Mouse (Mus musculus) kidney, postnatal 10 days (tissue): ENCODE results near the gene Ppp3ca.

Experiments used
- DNase-seq: peaks from one replicate; pipeline ENCODE4 v3.0.0; 2021; ENCODE audit warnings: mixed read lengths

The Ppp3ca gene

DNA sequence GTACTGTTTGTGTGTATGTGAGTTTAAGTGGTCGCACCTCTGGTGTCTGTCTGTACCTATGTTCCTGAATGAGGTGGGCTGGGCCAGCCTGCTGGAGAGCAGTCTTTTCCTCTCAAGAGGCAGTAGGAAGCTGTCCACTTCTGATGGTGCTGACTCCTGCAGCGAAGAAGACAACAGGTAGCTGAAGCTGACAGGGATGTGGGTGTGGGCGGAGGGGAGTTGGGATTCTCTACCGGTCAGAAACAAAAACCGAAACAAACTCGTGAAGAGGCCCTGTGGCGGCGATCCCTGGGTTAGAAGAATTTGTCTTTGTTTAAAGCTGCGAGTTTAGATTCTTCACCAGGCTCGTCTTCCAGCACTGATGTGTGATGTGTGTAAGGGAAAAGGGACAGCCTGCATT, 60.1 kb downstream of the Ppp3ca start:
- peak; percentile 23 for DNase-seq

DNA sequence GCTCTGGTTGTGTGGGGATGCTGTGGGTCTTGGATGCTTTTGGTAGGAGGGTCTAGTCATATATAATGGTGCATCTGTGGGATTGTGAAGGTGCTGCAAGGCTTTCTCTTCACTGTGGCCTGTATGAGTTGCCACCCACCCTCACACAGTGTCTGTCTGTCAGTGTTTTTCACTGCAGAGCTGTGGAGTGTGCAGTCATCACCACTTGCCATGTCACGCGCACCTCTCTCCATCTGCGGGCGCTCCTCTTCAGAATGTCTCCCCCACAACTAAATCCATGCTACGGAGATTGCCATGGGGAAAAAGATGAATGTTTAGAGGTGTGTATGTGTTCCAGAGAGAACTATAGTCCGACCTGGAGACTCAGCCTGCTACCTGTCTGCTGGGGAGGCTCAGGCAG, 61.7 kb downstream of the Ppp3ca start:
- DNase-seq = no peak

DNA sequence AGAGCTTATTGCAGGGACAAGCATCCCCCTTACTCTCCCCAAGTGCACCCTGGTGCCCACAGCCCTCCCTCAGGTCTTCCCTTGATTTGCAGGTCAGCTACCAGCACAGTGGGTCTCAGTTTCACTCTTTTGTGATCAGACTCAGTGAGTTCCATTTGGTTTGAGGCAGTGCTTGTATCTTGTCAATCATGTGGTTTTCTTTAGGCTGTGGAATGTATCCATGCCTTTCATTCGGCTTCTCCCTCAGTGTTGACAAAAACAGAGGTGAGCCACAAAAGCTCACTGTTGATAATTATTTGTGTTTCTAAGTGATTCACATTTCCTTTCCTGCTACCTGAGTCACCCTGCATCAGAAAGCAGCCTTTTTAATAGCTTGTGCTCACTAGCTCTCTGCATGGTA, 66.1 kb downstream of the Ppp3ca start:
- no peak for DNase-seq

DNA sequence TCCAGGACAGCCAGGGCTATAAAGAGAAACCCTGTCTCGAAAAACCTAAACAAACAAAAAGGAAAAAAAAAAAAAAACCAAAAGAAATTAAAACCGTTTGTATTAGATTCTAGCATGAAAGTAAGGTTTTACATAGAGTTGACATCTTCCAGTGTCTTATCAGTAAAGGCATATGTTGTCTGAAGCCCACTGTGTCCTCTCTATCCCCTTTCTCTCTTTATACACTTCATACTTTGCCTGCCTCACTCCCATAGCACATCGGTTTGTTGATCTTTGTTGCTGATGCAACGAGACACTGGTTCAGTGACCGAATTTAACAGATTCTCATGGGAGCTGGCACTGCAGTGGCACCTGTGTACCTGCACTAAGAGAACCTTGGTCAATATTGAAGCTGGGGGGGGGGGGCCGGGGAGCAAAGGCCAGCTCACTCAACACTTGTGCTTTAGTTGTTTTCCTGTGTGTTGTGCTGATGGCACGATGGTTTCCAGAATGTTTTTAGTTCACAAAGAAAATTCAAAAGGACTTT, 66.9 kb downstream of the Ppp3ca start:
- no peak for DNase-seq

DNA sequence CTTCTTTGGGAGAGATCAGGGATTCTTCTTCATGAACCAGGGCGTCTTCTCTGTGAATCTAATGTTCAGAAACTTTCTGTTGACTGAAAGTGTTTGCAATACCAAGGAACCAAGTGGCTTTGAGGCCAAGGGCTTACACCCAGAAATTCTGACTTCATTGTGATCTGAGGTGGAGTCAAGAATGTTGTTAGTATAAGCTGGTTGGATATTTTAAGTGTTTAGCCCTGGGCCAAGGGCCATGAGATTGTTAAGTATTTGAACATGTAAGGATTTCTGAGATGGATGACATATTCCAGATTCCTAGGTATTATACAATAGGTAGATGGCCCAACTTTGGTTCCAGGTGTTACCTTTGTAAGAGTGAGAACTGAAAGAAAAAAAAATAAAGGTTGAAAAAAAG, 68.5 kb downstream of the Ppp3ca start:
- no peak for DNase-seq

DNA sequence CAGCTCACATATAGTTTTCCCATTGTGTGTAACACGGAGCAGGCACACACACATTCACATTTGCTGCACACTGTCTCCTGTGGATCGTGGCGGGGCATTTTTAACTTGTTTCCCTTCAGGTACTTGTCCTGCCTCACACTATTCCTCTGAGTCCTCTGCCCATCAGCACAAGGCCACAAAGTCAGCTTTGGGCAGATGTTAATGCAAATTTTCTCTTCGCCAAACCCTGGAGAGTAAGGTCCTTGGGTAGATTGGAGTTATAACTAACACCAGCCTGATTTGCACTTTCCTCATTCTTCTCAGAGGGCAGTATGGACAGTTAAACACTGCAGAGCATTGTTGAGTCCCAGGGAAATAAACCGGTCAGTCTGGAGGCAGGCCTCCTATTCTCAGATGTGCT, 69.0 kb downstream of the Ppp3ca start:
- DNase-seq = no peak

DNA sequence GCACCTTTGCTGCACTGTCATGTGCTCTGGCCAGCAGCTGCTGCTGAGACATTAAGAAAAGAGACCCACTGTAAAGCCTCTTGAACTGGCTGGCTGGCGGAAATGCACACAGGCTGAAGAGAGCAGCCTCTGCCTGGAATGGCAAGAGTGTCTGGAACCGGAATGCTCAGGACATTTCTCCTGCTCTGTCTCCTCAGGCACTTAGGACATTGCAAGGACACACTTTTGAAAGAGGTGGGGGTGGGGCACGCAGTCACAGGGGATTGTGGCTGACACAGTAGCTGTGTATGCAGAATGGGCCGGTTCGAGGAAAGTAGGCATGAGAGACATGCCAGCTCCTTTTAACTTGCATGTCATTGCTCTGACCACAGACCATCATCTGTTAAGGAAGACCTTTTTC, 71.7 kb downstream of the Ppp3ca start:
- DNase-seq = no peak

DNA sequence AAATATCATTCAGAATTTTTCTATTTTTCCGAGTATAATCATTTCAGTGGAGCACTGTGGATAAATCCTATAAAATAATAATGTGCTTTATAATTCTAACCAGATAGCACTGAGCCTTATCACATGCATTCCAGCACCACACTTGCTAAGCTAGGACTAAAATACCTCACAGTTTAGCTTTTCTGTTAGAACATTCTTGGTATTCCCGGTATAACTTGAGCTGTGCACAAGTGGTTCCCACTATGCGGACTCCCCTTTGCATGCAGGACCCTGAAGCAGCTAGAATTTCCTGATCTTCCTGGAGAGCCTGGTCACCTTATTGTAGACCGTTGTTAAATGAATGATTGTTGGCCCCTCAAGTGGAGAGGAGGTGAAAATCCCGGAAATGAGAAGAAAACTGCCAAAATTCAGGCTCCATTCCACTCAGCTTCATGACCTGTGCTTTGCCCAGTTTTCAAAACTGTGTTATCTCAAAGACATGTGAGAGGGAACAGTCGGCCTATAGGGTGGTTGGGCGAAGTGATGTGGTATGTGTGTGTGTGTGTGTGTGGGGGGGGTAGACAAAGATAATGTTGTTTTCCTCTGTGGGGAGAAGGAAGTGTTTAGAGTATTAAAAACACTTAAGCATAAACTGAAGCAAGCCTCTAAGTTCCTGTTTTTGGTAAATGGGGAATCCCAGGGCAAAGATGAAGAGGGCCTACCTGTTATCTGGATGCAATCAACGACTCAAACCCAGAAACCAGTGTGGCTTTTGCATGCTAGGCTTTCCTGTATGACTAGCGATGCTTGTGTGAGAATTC, 72.5 kb downstream of the Ppp3ca start:
- DNase-seq = no peak

DNA sequence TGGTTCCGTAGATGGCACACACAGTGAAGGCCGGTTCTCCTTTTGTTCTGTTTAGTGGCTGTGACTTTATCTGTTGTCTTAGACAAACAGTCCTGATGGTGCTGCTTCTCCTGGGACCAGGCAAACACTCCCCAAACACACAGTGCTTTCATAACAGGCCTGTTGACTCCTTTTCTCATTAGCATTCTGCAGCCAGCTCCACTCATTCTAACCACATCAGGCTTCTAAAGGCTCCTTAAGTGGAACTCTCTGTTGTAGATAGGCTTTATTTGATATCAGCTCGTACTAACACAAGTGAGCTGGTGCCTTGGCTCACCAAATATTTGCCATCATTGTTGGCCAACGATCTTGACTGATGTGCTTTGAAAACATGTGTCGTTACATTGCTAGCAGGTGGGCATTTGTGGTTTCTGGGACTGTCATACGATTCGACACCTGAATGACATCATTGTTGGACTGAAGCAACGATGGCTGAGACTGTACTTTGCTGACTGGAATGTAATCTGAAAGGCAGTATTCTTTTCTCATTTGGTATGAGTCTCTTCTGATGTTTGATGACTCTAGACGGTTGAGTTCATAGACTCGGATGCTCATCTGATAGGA, 74.5 kb downstream of the Ppp3ca start:
- DNase-seq = no peak

DNA sequence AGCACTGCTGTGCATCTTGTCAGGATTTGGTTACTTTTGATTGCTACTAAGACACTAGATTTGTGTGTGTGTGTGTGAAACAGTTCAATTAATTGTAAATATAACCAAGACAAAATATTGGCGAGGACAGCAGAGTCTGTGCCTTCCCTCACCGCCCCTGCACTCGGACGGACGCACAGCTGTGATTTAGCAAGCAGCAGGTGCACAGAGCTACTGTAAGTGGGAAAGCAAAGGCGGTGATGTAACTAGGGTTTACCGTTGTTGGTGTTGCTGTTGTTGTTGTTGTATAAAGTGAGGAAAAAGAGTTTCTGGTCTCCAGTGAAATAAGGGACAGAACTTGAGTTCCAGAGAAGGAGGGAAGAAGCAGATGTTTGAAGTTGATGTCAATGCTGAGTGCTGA, 75.5 kb downstream of the Ppp3ca start:
- no peak for DNase-seq

DNA sequence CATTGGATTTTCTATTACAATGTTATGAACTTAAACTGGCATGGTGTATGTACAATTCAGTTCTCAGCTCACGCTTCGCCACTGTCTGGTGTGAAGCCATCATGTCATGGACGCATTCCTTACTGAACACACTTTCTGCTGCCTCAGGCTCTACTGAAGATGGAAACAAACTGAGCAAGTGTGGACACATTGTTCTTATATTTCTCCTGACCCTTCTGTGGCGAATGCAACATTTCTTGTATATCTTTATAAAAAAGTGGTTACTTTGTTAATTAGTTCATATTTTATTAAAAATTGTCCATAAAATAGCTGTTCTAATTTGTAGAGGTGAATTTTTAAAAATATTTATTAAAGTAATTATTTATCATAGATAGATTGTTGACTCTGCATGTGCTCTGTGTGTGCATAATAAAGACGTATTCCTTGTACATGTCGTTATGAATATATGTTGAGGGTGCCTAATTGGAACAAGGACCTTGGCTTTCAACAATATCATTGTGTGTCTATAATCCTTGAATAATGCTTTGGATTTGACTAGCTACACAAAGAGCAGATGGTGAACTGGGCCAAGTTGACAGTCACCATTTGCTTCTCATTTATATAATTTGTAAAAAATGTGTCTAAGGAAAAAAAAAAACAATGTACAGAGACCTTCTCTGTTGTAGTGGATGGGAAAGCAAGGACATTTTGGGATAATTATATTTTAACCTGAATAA, 79.0 kb downstream of the Ppp3ca start:
- no peak for DNase-seq

DNA sequence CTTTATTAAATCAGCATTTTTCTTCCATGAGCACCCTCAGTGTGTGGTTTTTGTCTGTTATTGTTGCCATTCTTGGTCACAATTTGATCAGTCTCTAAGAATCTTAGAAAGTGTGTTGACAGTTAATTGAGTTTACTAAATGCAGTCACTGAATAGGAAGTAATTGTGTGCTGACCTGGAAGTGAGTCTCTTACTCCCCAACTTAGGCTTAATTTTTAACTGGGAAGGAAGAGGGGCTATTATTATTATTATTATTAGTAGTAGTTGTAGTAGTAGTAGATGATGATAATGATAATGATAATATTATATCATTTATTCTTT, 79.5 kb downstream of the Ppp3ca start:
- no peak for DNase-seq

DNA sequence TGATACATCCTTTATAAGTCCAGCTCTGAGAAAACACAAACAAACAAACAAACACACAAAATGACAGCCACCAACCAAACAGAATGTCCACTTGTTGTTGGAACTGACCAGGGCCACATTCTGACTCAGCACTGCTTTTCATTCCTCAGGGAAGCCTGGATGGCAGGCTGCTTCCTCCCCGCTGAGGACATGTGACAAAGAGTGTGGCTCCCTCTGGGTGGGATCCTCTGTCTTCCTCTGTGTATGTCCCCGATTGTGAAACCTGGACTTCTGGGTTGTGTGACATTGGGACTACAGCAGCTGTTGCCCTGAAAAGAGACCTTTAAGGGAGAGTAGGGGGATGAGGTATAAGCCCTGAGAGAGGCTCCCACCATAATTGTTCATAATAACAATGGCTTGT, 80.0 kb downstream of the Ppp3ca start:
- no peak for DNase-seq

DNA sequence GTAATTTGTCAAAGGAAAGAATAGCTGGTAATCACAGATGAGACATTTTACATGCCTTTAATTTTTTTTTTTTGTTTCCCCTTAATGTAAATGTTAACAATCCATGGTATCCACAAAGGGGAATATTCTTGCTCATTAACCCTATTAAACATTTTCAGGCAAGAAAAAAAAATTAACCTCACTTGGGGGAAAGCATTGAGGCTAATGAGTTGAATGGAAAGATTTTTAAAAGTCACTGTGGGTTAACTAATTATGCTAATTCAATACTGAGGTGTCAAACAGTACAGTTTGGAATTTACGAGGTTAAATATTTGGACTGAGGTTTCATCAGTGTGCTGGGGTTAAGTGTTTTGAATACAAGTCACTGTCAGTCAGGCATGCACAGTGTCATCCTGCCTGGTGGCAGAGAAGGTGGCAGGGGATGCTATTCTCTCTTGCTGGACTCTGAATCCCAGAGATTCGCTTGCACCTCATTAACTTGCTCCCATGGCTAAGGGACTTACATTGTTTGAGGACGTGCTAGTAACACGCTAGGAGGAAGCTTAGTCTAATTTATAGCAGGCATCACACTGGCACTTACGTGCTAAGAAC, 82.3 kb downstream of the Ppp3ca start:
- no peak for DNase-seq

DNA sequence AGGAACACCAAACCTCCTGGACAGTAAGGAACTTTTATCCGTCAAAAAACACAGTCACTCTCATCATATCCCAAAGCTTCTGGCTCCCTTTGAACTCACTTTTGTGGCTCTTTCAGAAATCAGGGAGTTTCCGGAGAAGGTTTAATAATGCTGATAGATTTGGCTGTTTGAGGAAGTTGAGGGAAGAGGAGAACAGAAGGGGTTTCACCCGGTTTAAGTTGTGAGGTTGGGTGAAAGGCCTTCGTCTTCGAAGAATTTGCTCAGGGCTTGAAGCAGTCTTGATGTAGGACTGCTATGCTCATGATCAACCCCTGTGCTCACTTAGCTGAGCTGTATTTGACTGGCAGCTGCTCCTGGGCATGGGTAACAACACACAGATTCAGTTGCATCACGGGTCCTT, 86.2 kb downstream of the Ppp3ca start:
- DNase-seq = no peak

DNA sequence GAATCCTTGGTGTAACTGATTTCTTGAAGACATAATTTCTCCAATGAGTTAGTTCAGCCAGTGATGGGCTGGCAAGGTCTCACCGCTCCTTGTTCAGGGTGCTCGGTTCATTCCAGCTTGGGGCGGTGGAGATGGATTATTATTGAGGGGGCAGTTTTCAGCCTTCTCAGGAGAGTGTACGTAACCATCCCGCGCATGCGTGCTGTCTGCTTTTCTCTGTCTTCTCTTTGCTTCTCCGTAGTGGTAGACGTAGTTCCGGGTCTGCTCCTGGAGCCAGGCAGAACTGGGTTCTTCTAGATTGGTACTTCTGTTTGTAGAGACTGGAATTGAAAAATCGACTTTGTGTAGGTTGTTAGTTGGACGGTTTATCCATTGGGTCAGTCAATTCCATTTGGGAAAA, 89.5 kb downstream of the Ppp3ca start:
- no peak for DNase-seq

DNA sequence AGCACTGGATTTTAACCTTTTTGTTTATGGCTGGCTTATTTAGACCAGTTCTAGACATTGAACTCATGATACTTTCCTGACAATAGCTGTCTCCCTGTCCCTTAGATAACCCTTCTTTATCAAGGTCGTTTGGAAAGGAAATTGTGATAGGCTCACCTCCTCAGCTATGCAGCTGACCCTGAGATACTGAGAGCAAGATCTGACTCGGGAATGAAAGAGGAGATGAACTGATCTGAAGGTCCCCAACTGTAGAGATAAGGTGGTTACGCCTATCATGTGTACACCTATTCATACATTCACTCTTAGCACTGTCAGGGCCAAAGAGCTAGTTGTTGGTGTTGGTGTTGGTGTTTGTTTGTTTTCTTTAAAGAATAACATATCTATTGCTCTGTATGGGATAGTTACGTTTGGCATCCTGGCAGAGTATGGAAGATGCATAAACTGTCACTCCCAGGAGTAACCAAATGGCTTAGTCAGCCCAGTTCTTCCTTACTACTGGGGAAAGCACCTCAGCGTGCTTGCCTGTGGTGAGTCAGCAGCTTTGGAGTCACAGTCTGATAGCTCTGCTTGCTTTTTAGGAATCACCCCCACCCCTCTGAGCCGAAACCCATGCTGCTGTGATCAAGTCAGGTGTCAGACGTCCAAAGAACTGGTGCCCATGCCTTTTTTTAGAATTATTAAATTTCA, 91.5 kb downstream of the Ppp3ca start:
- DNase-seq = no peak

DNA sequence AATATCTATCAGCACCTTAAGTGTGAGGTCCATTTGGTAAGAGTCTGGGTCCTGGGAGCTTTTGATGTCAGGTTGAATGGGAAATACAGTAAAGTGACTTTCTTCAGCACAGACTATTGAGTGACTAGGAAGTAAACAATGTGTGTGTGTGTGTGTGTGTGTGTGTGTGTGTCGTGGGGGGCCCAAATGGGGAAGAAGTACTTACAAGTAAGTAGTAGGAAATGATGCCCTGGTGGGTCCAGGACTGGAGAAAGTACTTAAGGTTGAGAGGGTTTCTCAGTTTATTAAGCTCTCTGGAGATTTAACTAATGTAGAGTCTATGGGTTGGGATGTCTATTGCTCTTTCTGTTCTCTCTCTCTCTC, 92.0 kb downstream of the Ppp3ca start:
- no peak for DNase-seq

DNA sequence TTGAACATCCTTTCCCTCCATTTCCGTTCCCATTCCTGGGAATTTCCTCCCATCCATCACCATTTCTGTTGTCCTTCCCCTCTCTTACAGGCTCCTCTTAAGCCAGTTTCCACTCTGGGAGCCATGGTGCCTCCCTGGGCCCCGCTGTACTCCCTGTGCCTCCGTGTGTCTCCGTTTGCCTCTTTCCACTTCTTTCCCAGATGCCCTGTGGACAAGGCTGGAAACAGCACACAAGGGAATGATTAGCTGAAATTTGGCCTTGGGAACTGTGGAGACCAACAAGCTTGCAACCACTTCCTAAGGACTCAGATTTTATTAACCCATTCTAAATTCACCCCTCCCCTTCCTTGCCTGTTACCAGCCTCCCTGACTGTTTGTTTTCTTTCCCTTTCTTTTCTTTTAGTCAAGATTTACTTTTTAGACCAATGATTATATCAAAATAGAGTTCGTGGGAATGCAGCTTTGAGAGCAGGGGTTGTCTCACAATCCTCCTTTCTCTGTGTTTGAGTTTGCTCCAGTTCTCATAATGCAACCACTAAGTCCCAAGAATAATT, 93.9 kb downstream of the Ppp3ca start:
- DNase-seq = no peak

DNA sequence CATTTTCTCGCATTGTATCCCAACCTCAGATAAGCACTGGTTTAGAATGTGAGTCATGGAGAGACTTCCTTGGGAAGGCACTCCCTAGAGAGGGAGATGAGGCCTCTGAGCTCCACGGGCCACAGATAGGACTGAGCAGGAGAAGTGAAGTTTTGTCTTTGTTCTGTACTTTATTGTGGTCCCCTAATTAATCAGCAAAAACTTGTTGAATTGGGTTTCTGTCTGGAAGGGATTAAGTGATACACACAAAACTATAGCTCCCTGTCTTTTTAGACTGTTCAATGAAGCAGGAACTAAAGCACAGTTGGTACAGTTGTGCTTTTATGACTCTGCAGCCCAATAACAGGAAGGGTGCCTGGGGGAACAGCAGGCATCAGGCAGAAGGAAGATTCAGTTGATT, 95.6 kb downstream of the Ppp3ca start:
- no peak for DNase-seq

DNA sequence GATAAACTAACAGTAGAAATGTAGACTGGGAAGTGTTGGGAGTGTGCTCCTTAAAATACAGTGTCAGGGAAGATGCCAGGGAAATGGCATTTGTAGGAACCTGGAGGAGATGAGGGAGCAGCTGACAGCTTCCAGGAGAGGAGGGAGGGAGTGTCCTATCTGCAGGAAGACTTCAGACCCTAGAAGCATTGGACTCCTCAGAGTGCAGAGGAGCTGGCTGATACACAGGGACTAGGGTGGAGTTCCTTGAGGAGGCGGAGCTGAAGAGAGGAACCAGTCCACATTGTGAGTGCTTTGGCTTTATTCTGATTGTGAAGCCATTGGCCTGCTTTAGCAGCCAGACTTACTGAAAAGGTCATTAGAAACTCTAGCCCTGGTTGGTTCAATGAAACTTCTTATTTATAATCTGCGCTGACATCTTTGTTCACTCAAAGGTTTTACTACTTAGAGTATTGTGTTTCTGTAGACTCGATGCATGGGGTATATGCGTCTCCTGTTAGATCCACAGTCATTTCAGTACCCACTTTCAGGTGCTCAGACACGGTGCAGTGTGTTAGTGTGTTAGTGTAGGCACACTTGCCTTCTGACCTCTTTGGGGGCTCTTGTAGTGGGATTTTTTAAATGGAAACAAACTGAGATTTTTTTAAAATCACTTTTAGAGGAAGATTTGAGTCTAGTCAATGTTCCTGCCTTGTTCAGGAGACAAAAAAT, 99.0 kb downstream of the Ppp3ca start:
- DNase-seq = no peak

DNA sequence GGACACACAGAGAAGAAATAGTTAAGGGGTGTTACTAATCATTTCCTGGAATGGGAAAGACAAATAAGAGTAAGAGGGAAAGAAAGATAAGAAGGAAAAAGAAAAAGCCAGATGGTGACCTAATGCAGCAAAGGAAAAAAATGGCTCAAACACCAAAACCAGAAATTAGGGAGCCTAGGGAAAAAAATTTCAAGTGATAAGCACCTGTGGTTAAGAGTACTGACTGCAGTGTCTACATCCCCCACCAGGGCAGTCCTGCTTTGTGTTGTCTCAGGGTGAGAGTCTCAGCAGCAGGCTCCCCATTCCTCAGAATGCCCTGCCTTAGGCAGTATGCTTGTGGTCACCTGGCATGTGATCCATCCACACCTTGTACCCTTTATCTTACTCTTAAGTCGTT, 99.6 kb downstream of the Ppp3ca start:
- no peak for DNase-seq
